Mouse (Mus musculus) midbrain, embryonic 14.5 days (tissue): ENCODE results near the gene Gm17949. TPM values are rescaled to one million over a fixed set of nuclear protein-coding genes. Genes with fewer than 3 reads are reported as not detected.

Source experiments
- ATAC-seq: fragments of 200-750 bp; cut with Nextera tagmentation; 2 replicates; pipeline ENCODE4 v1.8.0; 2017; ENCODE audit warnings: moderate number of reproducible peaks, moderate library complexity; ENCODE audit not compliant: low FRiP score, low TSS enrichment
- DNase-seq: peaks from one replicate; pipeline ENCODE4 v3.0.0-alpha.2; 2015
- H3K27ac ChIP-seq: fragments of 300-500 bp; sonication (generic); replicated peaks from 2 replicates; pipeline ENCODE4 v1.5.1; 2014; ENCODE audit warnings: mild to moderate bottlenecking, low read depth, low read length, moderate library complexity
- H3K27me3 ChIP-seq: fragments of 300-500 bp; sonication (generic); 2 replicates; pipeline ENCODE4 v1.6.1; 2014; ENCODE audit warnings: low read length, control low read depth, mixed read lengths; ENCODE audit not compliant: control insufficient read depth, insufficient read depth
- H3K36me3 ChIP-seq: fragments of 300-500 bp; sonication (generic); 2 replicates; pipeline ENCODE4 v1.6.1; 2014; ENCODE audit warnings: low read length, control low read depth; ENCODE audit not compliant: control insufficient read depth, insufficient read depth
- H3K4me1 ChIP-seq: fragments of 300-500 bp; sonication (generic); 2 replicates; pipeline ENCODE4 v1.6.1; 2014; ENCODE audit warnings: mild to moderate bottlenecking, antibody characterized with exemption, low read length, control low read depth; ENCODE audit not compliant: control insufficient read depth, insufficient read depth
- H3K4me2 ChIP-seq: fragments of 300-500 bp; sonication (generic); 2 replicates; pipeline ENCODE4 v1.6.1; 2014; ENCODE audit warnings: mild to moderate bottlenecking, low read length, moderate library complexity
- H3K4me3 ChIP-seq: fragments of 300-500 bp; sonication (generic); replicated peaks from 2 replicates; pipeline ENCODE4 v1.5.1; 2014; ENCODE audit warnings: low read depth, low read length
- H3K9ac ChIP-seq: fragments of 300-500 bp; sonication (generic); replicated peaks from 2 replicates; pipeline ENCODE4 v1.6.1; 2014; ENCODE audit warnings: mild to moderate bottlenecking, low read length, moderate library complexity
- H3K9me3 ChIP-seq: fragments of 300-500 bp; sonication (generic); 2 replicates; pipeline ENCODE4 v1.6.1; 2016; ENCODE audit warnings: low read length, control low read depth, mixed read lengths; ENCODE audit not compliant: control insufficient read depth
- WGBS: fragments of 180-500 bp; shearing (Covaris S2); extraction: QIAGEN DNeasy Blood & Tissue Kit; methylation state at CpG from one replicate; pipeline ENCODE4 v1.1.7; 2014; 5-methylcytosine and 5-hydroxymethylcytosine counted together
- polyA plus RNA-seq: library from polyadenylated mRNA; unstranded; fragments of >200 nt; fragmentation: Nextera tagmentation; extraction: Ambion mirVana; gene quantifications from 2 replicates; pipeline ENCODE4 v1.2.1, GENCODE M21; 2014

Gene Gm17949
- polyA plus RNA-seq, 1 experiment from 2014 or later, result 0.42 TPM

DNA sequence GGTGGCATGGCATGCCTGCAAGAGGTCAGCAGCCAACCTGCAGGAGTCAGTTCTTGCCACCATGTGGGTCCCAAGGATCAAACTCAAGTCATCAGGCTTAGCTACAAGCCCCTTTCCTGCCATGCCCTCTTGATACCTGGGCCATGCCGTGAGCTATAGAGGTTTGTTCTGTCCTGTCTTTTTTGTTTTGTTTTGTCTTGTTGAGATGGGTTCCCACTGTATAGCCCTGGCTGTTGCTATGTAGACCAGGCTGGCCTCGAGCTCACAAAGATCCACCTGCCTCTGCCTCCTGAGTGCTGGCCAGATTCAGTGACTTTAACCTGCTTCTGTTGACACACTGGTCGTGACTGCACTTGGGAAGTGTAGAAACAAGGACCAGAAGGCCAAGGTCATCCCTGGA lies 35.9 kb upstream of the Gm17949 start:
- Histone ChIP-seq H3K4me2 (no peak overlapping the region), H3K27me3 (no peaks in the 10 kb centered on the region), H3K27ac (no peak overlapping the region), H3K36me3 (no peaks in the 10 kb centered on the region), H3K4me1 (no peaks in the 10 kb centered on the region), H3K4me3 (no peak overlapping the region), H3K9ac (no peak overlapping the region), H3K9me3 (no peaks in the 10 kb centered on the region)
- WGBS, result 77% methylated on average over 3 of the region's 3 CpGs
- DNase-seq, result no peak
- no peak for ATAC-seq

- Histone ChIP-seq H3K27me3 (no peaks in the 10 kb centered on the region), H3K4me1 (no peaks in the 10 kb centered on the region), H3K4me3 (no peak overlapping the region), H3K36me3 (no peaks in the 10 kb centered on the region), H3K4me2 (no peak overlapping the region), H3K27ac (no peak overlapping the region), H3K9ac (no peak overlapping the region), H3K9me3 (no peaks in the 10 kb centered on the region)
- DNase-seq (no peak), ATAC-seq (no peak)
- WGBS, result 80% methylated on average over 8 of the region's 8 CpGs
Measured at GRCm38 (mm10) chr17:56976531-56977390, 34.5 kb upstream of the Gm17949 start.

GRCm38 (mm10) chr17:56979524-56979923 lies 31.7 kb upstream of the Gm17949 start:
- H3K4me3 ChIP-seq, result no peak overlapping the region
- ATAC-seq (no peak), DNase-seq (no peak)
- no peak overlapping the region for H3K4me2 ChIP-seq
- no peaks in the 10 kb centered on the region for H3K9me3 ChIP-seq
- no peaks in the 10 kb centered on the region for H3K4me1 ChIP-seq
- no peak overlapping the region for H3K9ac ChIP-seq
- H3K36me3 ChIP-seq, result no peaks in the 10 kb centered on the region
- H3K27ac ChIP-seq, result no peak overlapping the region
- no peaks in the 10 kb centered on the region for H3K27me3 ChIP-seq
- WGBS, result 38% methylated on average over 7 of the region's 8 CpGs

GRCm38 (mm10) chr17:56981049-56981448 lies 30.2 kb upstream of the Gm17949 start:
- WGBS, result 82% methylated on average over 7 of the region's 7 CpGs

GRCm38 (mm10) chr17:56982013-56982412 lies 29.3 kb upstream of the Gm17949 start, which contains the start of gene Acer1:
Gene Acer1, minus strand, starts transcription at chr17:56982126.
- no peak within 1 kb of the TSS for H3K27ac ChIP-seq
- no peaks in the 10 kb centered on the region for H3K9me3 ChIP-seq
- DNase-seq (no peak), ATAC-seq (no peak)
- H3K27me3 ChIP-seq, result no peaks in the 10 kb centered on the region
- no peak within 1 kb of the TSS for H3K4me2 ChIP-seq
- no peak within 1 kb of the TSS for H3K9ac ChIP-seq
- H3K4me3 ChIP-seq, result no peak within 1 kb of the TSS
- 77% methylated on average over 5 of the region's 5 CpGs for WGBS
- no peaks in the 10 kb centered on the region for H3K4me1 ChIP-seq
- H3K36me3 ChIP-seq, result no peaks in the 10 kb centered on the region

More at GRCm38 (mm10) chr17:56981049-56981448, 30.2 kb upstream of the Gm17949 start:
- Histone ChIP-seq H3K36me3 (no peaks in the 10 kb centered on the region), H3K4me1 (no peaks in the 10 kb centered on the region), H3K27ac (no peak overlapping the region), H3K4me2 (no peak overlapping the region), H3K9me3 (no peaks in the 10 kb centered on the region), H3K4me3 (no peak overlapping the region), H3K9ac (no peak overlapping the region), H3K27me3 (no peaks in the 10 kb centered on the region)
- DNase-seq (no peak), ATAC-seq (no peak)

DNA sequence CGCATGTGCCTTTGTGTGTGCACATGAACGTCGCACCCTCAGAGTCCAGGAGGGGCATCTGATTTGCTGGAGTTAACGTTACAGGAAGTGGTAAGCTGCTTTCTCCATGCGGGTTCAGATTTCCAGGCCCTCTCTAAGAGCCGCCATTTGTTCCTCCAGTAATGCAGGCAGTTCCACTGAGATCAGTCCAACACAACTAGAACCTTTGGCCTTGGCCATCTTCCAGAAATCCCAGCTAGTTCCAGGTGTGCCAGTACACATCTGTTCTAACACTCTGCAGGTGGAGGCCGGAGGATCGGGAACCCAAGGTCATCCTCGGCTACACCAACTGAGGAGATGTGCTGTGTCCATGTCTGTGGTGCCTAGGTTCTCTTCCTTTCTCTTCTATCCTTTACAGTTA lies 26.4 kb upstream of the Gm17949 start:
- H3K27me3 ChIP-seq, result no peaks in the 10 kb centered on the region
- H3K4me1 ChIP-seq, result no peaks in the 10 kb centered on the region
- H3K4me2 ChIP-seq, result no peak overlapping the region
- H3K36me3 ChIP-seq, result no peaks in the 10 kb centered on the region
- DNase-seq (no peak), ATAC-seq (no peak)
- no peak overlapping the region for H3K4me3 ChIP-seq
- no peak overlapping the region for H3K27ac ChIP-seq
- no peak overlapping the region for H3K9ac ChIP-seq
- 81% methylated on average over 9 of the region's 9 CpGs for WGBS
- H3K9me3 ChIP-seq, result no peaks in the 10 kb centered on the region

DNA sequence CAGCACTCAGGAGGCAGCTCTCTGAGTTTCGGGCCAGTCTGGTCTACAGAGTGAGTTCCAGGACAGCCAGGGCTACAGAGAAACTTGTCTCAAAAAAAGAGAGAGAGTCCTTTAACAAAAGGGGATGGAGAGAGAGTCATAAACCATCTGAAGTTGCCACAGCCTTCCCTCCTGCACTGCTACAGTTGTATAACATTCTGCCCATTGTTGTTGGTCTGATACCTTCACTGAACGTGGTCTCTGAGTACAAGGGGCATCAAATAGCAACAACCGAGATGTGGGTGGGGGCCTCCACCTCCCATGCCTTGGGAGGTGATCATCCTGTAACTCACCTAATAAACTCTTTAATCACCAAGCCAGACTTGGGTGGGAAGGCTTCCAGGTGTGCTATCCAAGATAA lies 25.6 kb upstream of the Gm17949 start:
- H3K4me2 ChIP-seq, result no peak overlapping the region
- ATAC-seq, result no peak
- H3K9me3 ChIP-seq, result no peaks in the 10 kb centered on the region
- WGBS, result 81% methylated on average over 3 of the region's 3 CpGs
- H3K9ac ChIP-seq, result no peak overlapping the region
- H3K4me1 ChIP-seq, result peaks cover under 1% of the 10 kb centered on the region; the same call in 1 of the 2 replicates
- no peak for DNase-seq
- no peak overlapping the region for H3K4me3 ChIP-seq
- no peaks in the 10 kb centered on the region for H3K27me3 ChIP-seq
- H3K27ac ChIP-seq, result no peak overlapping the region
- H3K36me3 ChIP-seq, result no peaks in the 10 kb centered on the region

DNA sequence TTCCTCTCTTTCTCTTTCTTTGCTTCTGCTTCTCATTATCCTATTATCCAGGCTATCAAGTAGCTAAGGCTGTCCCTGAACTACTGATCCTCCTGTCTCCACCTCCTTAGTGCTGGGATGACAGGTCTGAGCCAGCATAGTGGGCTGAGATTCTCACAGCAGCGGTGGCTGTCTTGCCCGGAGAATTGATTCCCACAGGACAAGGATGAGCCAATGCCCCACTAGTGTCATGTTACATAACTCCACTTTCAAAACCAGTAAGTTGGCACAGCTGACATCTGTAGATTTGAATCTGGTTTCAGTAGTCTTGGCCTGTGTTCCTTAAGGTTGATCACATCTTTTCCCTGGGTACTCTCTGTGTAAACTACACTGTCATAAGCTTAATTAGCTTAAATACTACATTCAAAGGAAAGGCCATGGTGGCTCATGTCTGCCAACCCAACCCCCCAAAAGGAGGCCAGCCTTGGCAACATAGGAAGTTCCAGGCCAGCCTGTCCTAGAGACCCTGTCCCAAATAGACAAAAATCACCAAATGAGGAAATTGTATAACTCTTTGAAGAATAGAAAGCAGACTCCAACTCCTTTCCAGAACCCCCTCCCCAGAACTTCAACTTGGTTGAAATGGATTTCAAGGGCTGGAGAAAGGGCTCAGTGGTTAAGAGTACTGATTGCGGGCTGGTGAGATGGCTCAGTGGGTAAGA lies 25.0 kb upstream of the Gm17949 start:
- no peak overlapping the region for H3K27ac ChIP-seq
- H3K4me3 ChIP-seq, result no peak overlapping the region
- H3K4me2 ChIP-seq, result no peak overlapping the region
- WGBS, result 87% methylated on average over 3 of the region's 3 CpGs
- ATAC-seq, result no peak
- no peaks in the 10 kb centered on the region for H3K27me3 ChIP-seq
- H3K4me1 ChIP-seq, result peaks cover 6% of the 10 kb centered on the region
- H3K9ac ChIP-seq, result no peak overlapping the region
- H3K9me3 ChIP-seq, result no peaks in the 10 kb centered on the region
- no peak for DNase-seq
- H3K36me3 ChIP-seq, result no peaks in the 10 kb centered on the region
